ENCODE assay signal across 8 mouse cellular contexts in the genomic region with DNA sequence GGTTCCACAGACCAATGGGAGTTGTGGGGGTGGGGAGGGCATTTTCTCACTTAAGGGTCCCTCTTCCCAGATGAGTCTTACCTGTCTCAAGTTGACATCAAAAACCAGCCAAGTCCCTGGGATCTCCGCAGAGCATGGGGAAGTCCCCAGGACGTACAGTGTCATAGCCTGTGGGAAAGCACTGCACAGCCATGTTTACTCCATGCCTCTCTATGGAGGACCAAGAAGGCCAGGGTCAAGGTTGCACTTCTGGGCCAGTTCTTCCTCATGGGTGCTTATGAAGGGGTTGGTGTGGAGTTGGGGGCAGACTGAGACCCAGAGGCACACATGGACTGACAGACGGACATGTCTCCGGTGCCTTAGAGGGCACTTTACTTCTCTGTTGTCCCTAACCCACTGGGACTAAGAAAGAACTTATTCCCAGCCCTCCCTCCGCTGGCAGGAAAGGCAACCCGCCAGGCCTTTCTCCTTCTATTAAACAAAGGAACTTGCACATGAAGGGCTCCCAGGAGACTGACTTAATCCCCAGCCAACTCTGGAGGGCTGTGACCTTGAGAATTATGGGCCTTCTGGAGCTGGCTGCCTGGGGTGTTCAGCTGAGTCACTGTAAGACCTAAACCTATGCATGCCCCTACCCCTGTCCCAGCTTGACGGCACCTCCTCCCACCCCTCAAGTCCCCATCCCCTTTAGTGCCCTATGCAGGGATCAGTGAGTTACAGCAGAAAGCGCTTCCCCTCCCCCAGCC.
DNase-seq lines count a peak whose midpoint lies in the region; ATAC-seq lines count a peak whose summit lies in the region.

No protein-coding gene starts in this region.

- H3K9me3 ChIP-seq in midbrain, embryonic 11.5 days (ENCODE audit: control insufficient read depth, low read length): peaks cover 3% of the 10 kb centered on the region; the same call in 1 of the 2 replicates
- H3K9me3 ChIP-seq in midbrain, embryonic 16.5 days (replicated peaks; ENCODE audit: control insufficient read depth, low read length, poor library complexity, severe bottlenecking): no peaks in the 10 kb centered on the region
- no peaks in the 10 kb centered on the region for H3K9me3 ChIP-seq in heart, embryonic 13.5 days
- no peaks in the 10 kb centered on the region for H3K9me3 ChIP-seq in stomach, embryonic 15.5 days

- no peak overlapping the region for H3K4me2 ChIP-seq in midbrain, embryonic 11.5 days
- no peak overlapping the region for H3K4me2 ChIP-seq in midbrain, embryonic 16.5 days (ENCODE audit: low read length)
- H3K4me2 ChIP-seq in heart, embryonic 13.5 days: no peak overlapping the region
- no peak overlapping the region for H3K4me2 ChIP-seq in stomach, embryonic 15.5 days

- H3K27me3 ChIP-seq in midbrain, embryonic 11.5 days (ENCODE audit: control insufficient read depth, insufficient read depth, low read length): no peaks in the 10 kb centered on the region
- H3K27me3 ChIP-seq in midbrain, embryonic 16.5 days (ENCODE audit: control insufficient read depth, insufficient read depth, low read depth, low read length): no peaks in the 10 kb centered on the region
- H3K27me3 ChIP-seq in heart, embryonic 13.5 days (replicated peaks): no peaks in the 10 kb centered on the region
- 0 out of 2 replicates have a peak, but pooled peaks cover 1% of the 10 kb centered on the region for H3K27me3 ChIP-seq in stomach, embryonic 15.5 days (replicated peaks)

- peak overlapping the region; percentile 31; the same call in 1 of the 2 replicates for H3K9ac ChIP-seq in midbrain, embryonic 11.5 days (ENCODE audit: low read length)
- no peak overlapping the region for H3K9ac ChIP-seq in midbrain, embryonic 16.5 days (ENCODE audit: low read depth, low read length)
- H3K9ac ChIP-seq in heart, embryonic 13.5 days: peak overlapping the region; percentile 52; the same call in 1 of the 2 replicates
- H3K9ac ChIP-seq in stomach, embryonic 15.5 days: no peak overlapping the region

- peak; percentile 91 for DNase-seq in midbrain, embryonic 11.5 days (ENCODE audit: low spot score, missing footprints)
- DNase-seq in kidney, postnatal 25 days: peak; percentile 70 to 79
- DNase-seq in right cerebral cortex, postnatal 4 days: no peak
- DNase-seq in cerebellum, postnatal 14 days: no peak
- no peak for DNase-seq in thymus, adult 18-20 months

- H3K27ac ChIP-seq in midbrain, embryonic 11.5 days (ENCODE audit: low read depth, low read length): no peak overlapping the region
- no peak overlapping the region for H3K27ac ChIP-seq in midbrain, embryonic 16.5 days (ENCODE audit: low read length)
- H3K27ac ChIP-seq in heart, embryonic 13.5 days (replicated peaks): peak overlapping the region; percentile 73
- peak overlapping the region; percentile 40 for H3K27ac ChIP-seq in stomach, embryonic 15.5 days

- 24% methylated on average over 8 of the region's 8 CpGs for WGBS in midbrain, embryonic 11.5 days
- WGBS in midbrain, embryonic 16.5 days: 22% methylated on average over 8 of the region's 8 CpGs
- 60% methylated on average over 8 of the region's 8 CpGs for WGBS in heart, embryonic 13.5 days
- WGBS in stomach, embryonic 15.5 days: 45% methylated on average over 8 of the region's 8 CpGs

- no peaks in the 10 kb centered on the region for H3K36me3 ChIP-seq in midbrain, embryonic 11.5 days (ENCODE audit: control insufficient read depth, insufficient read depth, low read length)
- no peaks in the 10 kb centered on the region for H3K36me3 ChIP-seq in midbrain, embryonic 16.5 days (ENCODE audit: control insufficient read depth, insufficient read depth, low read length)
- no peaks in the 10 kb centered on the region for H3K36me3 ChIP-seq in heart, embryonic 13.5 days
- no peaks in the 10 kb centered on the region for H3K36me3 ChIP-seq in stomach, embryonic 15.5 days

- ATAC-seq in midbrain, embryonic 11.5 days (ENCODE audit: low FRiP score): peak; percentile 67; the same call in 1 of the 2 replicates
- no peak for ATAC-seq in midbrain, embryonic 16.5 days
- ATAC-seq in heart, embryonic 13.5 days (ENCODE audit: extremely low read depth, insufficient number of reproducible peaks, low FRiP score, low TSS enrichment): no peak
- 0 out of 2 replicates have a peak, but pooled peaks have one; percentile 27 for ATAC-seq in stomach, embryonic 15.5 days (ENCODE audit: insufficient read depth, low FRiP score, low read depth)

- no peak overlapping the region for H3K4me3 ChIP-seq in midbrain, embryonic 11.5 days (ENCODE audit: low read depth, low read length)
- H3K4me3 ChIP-seq in midbrain, embryonic 16.5 days (ENCODE audit: low read depth, low read length): no peak overlapping the region
- no peak overlapping the region for H3K4me3 ChIP-seq in heart, embryonic 13.5 days
- no peak overlapping the region for H3K4me3 ChIP-seq in stomach, embryonic 15.5 days (replicated peaks)

- H3K4me1 ChIP-seq in midbrain, embryonic 11.5 days (ENCODE audit: control insufficient read depth, insufficient read depth, low read length): peaks cover 14% of the 10 kb centered on the region
- peaks cover 9% of the 10 kb centered on the region for H3K4me1 ChIP-seq in midbrain, embryonic 16.5 days (ENCODE audit: control insufficient read depth, insufficient read depth, low read length)
- H3K4me1 ChIP-seq in heart, embryonic 13.5 days: peaks cover 50% of the 10 kb centered on the region
- peaks cover 11% of the 10 kb centered on the region; the same call in 1 of the 2 replicates for H3K4me1 ChIP-seq in stomach, embryonic 15.5 days

Comparison
In these comparisons a context has a peak if more than half of its experiments do, and no peak if none do; other contexts are left out.
1. ATAC-seq: peak in midbrain, embryonic 11.5 days (single experiment) and stomach, embryonic 15.5 days (single experiment); none in midbrain, embryonic 16.5 days (single experiment) and heart, embryonic 13.5 days (single experiment).
2. H3K9ac ChIP-seq: peak in midbrain, embryonic 11.5 days (single experiment) and heart, embryonic 13.5 days (single experiment); none in midbrain, embryonic 16.5 days (single experiment) and stomach, embryonic 15.5 days (single experiment).
3. DNase-seq: peak in midbrain, embryonic 11.5 days (single experiment) and kidney, postnatal 25 days (2 of 2); none in right cerebral cortex, postnatal 4 days (single experiment), cerebellum, postnatal 14 days (0 of 2) and thymus, adult 18-20 months (0 of 2).
4. H3K27ac ChIP-seq: peak in heart, embryonic 13.5 days (single experiment) and stomach, embryonic 15.5 days (single experiment); none in midbrain, embryonic 11.5 days (single experiment) and midbrain, embryonic 16.5 days (single experiment).